Mouse (Mus musculus): ENCODE data around the gene Mcoln2.
A peak's percentile ranks its signal among the peaks of the same experiment; 100 is the strongest.

Gene Mcoln2

DNA sequence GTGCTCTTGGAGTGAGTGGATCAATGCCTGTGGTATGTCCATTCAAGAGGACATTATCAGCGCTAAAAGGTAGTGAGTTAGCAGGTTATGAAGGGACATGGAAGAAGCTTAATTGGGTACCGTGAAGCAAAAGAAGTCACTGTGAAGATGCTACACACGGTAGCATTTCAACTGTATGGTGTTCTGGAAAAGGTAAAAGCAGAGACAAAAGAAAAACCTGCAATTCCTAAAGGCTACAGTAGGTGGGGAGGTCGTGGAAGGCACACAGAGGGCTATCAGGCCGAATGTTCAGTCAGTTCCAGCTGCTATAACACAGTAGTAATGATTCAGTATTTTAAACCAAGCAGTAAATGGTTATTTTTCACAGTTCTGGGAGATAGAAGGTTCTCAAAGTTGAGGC is 4.1 kb upstream of the Mcoln2 start:
- no peak for DNase-seq (ENCODE audit: low read depth, low spot score)

DNA sequence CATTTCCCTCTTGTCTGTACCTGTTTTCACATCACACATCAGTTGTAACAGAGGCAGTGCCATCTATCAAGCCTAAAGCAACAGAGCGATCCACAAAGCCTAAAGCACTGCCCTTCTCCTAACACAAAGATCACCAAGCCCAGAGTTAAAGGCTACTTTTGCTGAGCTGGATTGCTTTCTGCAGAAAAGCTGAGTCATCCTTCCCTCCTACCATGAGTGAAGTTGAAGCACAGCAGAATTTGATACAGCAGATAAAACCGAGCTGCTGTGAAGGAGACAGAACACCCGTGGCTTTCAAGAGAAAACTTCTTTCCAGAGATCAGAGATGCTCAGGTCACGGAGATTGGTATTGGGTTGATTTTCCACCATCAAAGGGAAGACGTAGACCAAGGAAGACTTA is 3.5 kb upstream of the Mcoln2 start:
- no peak for DNase-seq (ENCODE audit: low read depth, low spot score)

GRCm38 (mm10) chr3:146150058-146150400 is 396 bp downstream of the Mcoln2 start:
- no peak for DNase-seq (ENCODE audit: low read depth, low spot score)

DNA sequence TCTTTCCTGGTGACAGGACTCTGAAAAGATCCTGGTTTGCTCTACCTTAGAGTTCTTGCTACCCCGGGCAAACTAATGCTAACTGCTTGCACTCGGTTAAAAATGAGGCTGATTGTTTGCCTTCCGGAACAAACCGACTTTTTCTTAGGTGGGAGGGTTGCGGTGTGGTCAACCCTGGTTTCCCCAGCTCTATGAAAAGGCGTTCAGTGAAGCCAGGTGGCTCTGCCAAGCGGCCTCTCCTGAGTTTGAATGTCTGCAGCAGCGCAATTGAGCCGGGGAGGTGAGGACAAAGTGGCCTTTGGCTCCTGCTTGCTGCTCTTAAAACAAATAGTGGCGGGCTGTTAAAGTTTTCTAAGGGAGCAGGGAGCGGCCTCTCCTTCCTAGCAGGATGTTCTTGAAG is 927 bp downstream of the Mcoln2 start:
- no peak for DNase-seq (ENCODE audit: low read depth, low spot score)

DNA sequence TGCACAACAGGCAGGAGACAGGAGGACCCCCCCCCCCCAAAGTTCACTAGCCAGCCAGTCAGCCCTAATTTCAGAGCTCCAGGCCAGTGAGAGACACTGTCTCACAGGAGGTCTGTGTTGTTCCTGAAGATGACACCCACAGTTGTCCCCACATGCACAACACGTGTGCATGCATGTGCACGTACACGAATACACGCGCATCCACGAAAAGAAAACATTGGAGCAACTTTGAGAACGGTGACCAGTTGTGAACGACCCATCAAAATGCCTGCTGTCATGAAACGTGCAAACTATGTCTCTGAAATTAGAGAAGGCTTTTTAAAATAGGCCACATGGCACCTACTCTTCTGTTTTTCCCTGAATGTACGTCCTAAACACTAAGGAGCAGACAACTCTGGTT is 1.7 kb downstream of the Mcoln2 start:
- DNase-seq (ENCODE audit: low read depth, low spot score), result no peak

- DNase-seq (ENCODE audit: low read depth, low spot score), result no peak
Measured at GRCm38 (mm10) chr3:146151755-146152154, 2.1 kb downstream of the Mcoln2 start.

- no peak for DNase-seq (ENCODE audit: low read depth, low spot score)
Measured at GRCm38 (mm10) chr3:146152348-146152747, 2.7 kb downstream of the Mcoln2 start.

- DNase-seq (ENCODE audit: low read depth, low spot score), result no peak
Measured at GRCm38 (mm10) chr3:146152913-146153312, 3.3 kb downstream of the Mcoln2 start.

GRCm38 (mm10) chr3:146153862-146154611 is 4.4 kb downstream of the Mcoln2 start:
- DNase-seq (ENCODE audit: low read depth, low spot score), result peak; percentile 41

- no peak for DNase-seq (ENCODE audit: low read depth, low spot score)
Measured at GRCm38 (mm10) chr3:146155628-146156576, 6.3 kb downstream of the Mcoln2 start.

DNA sequence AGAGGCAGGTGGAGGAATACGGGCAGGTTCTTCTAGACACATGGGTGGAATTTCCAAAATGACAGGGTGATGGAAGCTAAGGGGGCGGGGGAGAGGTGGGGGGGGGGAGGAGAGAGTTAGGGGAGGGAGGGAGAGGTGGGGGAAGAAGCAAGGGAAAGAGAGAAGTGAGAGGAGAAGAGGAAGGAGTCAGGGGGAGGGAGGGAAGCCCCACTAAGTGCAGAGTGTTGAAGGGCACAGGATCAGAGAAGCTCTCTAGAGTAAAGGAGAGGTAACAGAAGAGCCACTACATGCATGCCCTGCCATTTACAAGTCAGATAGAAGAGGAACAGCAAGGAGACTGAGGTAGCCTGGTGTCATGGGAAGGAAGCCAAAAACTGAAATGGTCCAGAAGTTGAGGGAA is 7.2 kb downstream of the Mcoln2 start:
- DNase-seq (ENCODE audit: low read depth, low spot score), result no peak

DNA sequence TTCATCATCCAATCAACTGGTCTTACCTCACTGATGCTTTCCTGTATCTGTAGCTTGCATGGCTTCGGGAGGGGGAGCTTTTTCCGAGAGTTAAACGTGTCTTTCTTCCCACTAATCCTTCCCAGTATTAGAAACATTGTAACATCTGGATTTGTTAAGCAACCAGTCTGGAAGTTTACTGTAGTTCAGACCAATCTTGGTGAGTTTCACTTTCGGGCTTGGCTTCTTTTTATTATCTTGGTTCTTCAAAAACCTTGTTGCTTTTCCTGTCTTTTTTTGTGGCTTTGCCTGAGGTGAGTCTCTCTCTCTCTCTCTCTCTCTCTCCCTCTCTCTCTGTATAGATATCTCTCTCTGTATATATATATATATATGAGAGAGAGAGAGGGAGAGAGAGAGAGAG is 8.4 kb downstream of the Mcoln2 start:
- no peak for DNase-seq (ENCODE audit: low read depth, low spot score)

DNA sequence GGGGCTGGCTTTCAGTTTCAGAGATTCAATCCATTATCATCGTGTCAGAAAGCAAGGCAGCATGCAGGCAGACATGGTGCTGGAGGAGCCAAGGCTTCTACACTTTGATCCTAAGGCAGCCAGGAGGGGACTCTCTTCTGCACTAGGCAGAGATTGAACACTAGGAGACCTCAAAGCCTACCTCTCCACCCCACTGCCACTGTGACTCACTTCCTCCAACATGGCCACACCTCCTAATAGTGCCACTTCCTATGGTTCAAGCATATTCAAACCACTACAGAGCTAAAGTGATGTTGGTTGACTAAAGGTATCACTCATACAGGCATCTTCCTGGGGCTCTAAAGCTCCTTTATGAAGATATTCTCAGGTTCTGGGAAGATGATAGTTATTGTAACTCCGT is 9.7 kb downstream of the Mcoln2 start:
- no peak for DNase-seq (ENCODE audit: low read depth, low spot score)

- no peak for DNase-seq (ENCODE audit: low read depth, low spot score)
Measured at GRCm38 (mm10) chr3:146162197-146162596, 12.6 kb downstream of the Mcoln2 start.

- DNase-seq (ENCODE audit: low read depth, low spot score), result no peak
Measured at GRCm38 (mm10) chr3:146169356-146169755, 19.7 kb downstream of the Mcoln2 start.

DNA sequence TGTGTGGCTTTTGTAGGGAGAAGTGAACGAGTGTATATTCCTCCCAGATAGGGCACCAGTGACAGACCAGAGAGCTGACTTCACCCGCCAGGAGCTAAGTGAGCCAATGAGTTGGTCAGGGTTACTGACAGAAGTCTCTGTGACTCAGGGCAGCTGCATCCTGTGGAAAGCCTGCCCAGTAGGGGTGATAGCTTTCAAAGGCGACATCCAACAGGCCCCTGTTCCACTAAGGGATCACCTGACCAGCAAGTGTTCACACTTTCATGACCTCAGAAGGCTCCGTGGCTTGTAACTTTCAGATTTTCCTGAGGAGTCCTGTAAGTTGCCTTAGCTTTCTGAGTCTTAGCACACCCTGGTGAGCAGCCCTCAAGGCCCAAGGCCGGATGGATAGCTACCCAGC is 23.4 kb downstream of the Mcoln2 start:
- no peak for DNase-seq (ENCODE audit: low read depth, low spot score)

DNA sequence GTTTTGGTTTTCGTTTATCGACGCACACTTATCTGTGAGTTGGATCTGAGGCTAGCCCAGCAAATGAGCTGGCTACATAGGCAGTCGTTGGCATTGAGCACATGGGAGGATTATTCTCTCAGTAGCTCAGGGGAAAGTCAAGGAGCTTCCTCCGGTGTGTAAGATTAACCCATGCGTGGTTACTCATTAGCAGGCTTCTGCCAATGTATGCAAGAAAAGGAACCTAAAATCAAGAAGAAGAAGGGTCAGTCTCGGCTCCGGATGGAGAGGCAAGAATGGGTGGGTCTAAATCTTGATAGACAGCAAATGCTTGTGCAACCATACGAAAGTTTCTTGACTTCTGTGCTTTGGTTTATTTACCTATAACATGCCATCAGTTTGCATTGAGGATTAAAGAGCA is 24.6 kb downstream of the Mcoln2 start:
- DNase-seq (ENCODE audit: low read depth, low spot score), result no peak

DNA sequence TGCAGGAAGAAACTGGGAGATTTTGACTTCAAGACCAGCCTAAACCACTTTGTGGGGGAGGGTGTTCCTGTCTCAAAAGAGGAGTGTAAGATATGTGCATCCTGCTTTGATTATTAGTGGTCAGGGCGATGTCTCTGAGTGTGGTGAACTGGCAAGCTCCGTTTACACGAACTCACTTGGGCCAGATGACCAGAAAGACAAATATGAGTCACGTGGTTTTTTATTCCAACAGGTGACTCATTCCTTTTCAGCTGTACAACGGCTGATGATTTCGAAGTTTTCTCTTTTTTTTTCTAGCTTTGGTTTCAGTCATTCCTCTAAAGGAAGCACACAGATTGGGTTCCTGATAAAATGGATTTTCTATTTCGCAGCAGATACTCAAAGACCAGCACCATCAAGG is 27.7 kb downstream of the Mcoln2 start:
- no peak for DNase-seq (ENCODE audit: low read depth, low spot score)

GRCm38 (mm10) chr3:146177748-146178582 is 28.3 kb downstream of the Mcoln2 start:
- DNase-seq (ENCODE audit: low read depth, low spot score), result peak; percentile 72

- no peak for DNase-seq (ENCODE audit: low read depth, low spot score)
Measured at GRCm38 (mm10) chr3:146180341-146180740, 30.7 kb downstream of the Mcoln2 start.

DNA sequence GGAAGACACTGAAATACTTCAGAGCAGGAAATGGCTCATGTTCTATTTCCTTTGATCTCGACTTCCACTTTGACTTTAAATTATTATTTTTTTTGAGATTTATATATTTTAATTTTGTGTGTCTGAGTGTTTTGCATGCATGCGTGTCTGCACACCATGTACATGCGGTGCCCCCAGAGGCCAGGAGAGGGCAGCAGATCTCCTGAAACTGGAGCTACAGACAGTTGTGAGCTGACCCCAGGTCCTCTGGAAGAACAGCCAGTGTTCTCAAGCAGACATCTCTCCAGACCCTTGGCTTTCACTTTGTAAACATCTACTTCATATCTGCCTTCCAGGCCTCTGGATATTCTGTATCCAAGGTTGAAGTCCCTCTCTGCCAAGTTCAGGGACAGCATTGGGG is 31.4 kb downstream of the Mcoln2 start:
- DNase-seq (ENCODE audit: low read depth, low spot score), result no peak

Measured in embryo, embryonic 11.5 days (tissue).